Mouse (Mus musculus): Measurements from ENCODE around the gene Olfr549.

Gene Olfr549

GRCm38 (mm10) chr7:102591786-102592185 is 42.1 kb downstream of the Olfr549 start, which contains the start of gene Olfr551:
Gene Olfr551 (minus strand): TSS chr7:102591886.
- no peak for DNase-seq (ENCODE audit: low read depth, low spot score)

- no peak for DNase-seq (ENCODE audit: low read depth, low spot score)
Observed at GRCm38 (mm10) chr7:102597378-102598031, 47.8 kb downstream of the Olfr549 start, which contains the start of gene Olfr552. Gene Olfr552 (plus strand): TSS chr7:102597770.

Measured in CD4-positive helper T cell, adult 2 months (primary cell).